Mouse (Mus musculus) G1E (cell line): Measurements from ENCODE around the gene Cse1l. TPM values are rescaled to one million over a fixed set of nuclear protein-coding genes. Genes with fewer than 3 reads are reported as not detected.

Experiments
- ATAC-seq: 2 replicates; pipeline ENCODE4 v1.8.0; 2016; ENCODE audit warnings: mild to moderate bottlenecking; ENCODE audit not compliant: insufficient number of reproducible peaks, poor library complexity, low FRiP score, severe bottlenecking; ENCODE audit errors: extremely low read depth
- DNase-seq: peaks from one replicate; pipeline ENCODE4 v3.0.0; 2012; ENCODE audit warnings: low spot score
- H3K27me3 ChIP-seq: 2 replicates; pipeline ENCODE4 v1.6.1; 2012; ENCODE audit warnings: mild to moderate bottlenecking, low read length, inconsistent platforms; ENCODE audit not compliant: insufficient read depth
- H3K36me3 ChIP-seq: replicated peaks from 2 replicates; pipeline ENCODE3; 2012; ENCODE audit warnings: mild to moderate bottlenecking, inconsistent platforms
- H3K4me1 ChIP-seq: 2 replicates; pipeline ENCODE4 v1.6.1; 2012; ENCODE audit warnings: low read depth, low read length, inconsistent platforms, mixed read lengths; ENCODE audit not compliant: insufficient read depth
- H3K4me3 ChIP-seq: 2 replicates; pipeline ENCODE4 v1.5.1; 2012; ENCODE audit warnings: low read depth, mild to moderate bottlenecking, inconsistent platforms, low read length, moderate library complexity, mixed read lengths
- H3K9me3 ChIP-seq: replicated peaks from 2 replicates; pipeline ENCODE4 v1.6.1; 2012; ENCODE audit warnings: inconsistent platforms
- CTCF ChIP-seq: IDR thresholded peaks from 2 replicates; pipeline ENCODE4 v1.5.1; 2012; ENCODE audit warnings: low read depth, low read length, inconsistent platforms, mixed read lengths
- GATA1 ChIP-seq: IDR thresholded peaks from 2 replicates; pipeline ENCODE4 v1.6.1; 2012; ENCODE audit warnings: borderline replicate concordance, low read length, inconsistent platforms, mixed read lengths
- GATA2 ChIP-seq: IDR thresholded peaks from 2 replicates; pipeline ENCODE4 v1.6.1; 2012; ENCODE audit warnings: low read depth, low read length, inconsistent platforms, borderline replicate concordance
- POLR2AphosphoS5 ChIP-seq: IDR thresholded peaks from 2 replicates; pipeline ENCODE4 v1.6.1; 2012; ENCODE audit warnings: low read depth, low read length, inconsistent platforms; ENCODE audit not compliant: insufficient replicate concordance
- TAL1 ChIP-seq: conservative IDR thresholded peaks from 2 replicates; pipeline ENCODE4 v1.6.1; 2012; ENCODE audit warnings: low read depth, low read length, inconsistent platforms, mixed read lengths
- polyA plus RNA-seq: library from polyadenylated mRNA; stranded (reverse); fragments of >175 nt; gene quantifications from 2 replicates; pipeline ENCODE4 v1.2.3, GENCODE M21; 2012
- total RNA-seq, 2 experiments: library from RNA; stranded (forward) in 1 of 2; stranded (reverse) in 1 of 2; fragments of 200-1000 nt in 1 of 2; fragments of >200 nt in 1 of 2; fragmentation: Nextera tagmentation in 1 of 2; gene quantifications; 2 replicates each; pipeline ENCODE4 v1.2.3; 2014 to 2017

The Cse1l gene
- total and polyA plus RNA-seq, 3 experiments: 18.2 to 174 (median 141) TPM

DNA sequence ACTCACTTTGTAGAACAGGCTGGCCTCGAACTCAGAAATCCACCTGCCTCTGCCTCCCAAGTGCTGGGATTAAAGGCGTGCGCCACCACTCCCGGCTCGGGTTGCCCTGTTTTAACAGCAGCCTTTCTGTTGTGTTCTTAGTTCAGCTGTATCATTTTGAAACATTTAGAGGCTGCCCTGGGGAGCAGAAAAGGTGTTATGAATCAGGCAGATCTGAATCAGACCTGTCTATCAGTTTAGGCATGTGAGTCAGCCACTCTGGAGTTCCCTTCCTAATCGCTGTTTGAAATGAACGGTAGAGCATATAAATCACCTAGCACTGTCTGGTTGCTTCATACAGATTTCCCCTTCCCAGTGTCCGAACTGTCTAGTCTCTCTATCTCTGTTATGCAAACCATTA is 4.7 kb downstream of the Cse1l start:
- no peak for TF ChIP-seq GATA1
- TF ChIP-seq GATA2: no peak
- TF ChIP-seq CTCF: no peak
- TF ChIP-seq POLR2AphosphoS5: no peak
- no peak for TF ChIP-seq TAL1
- peaks cover 64% of the 10 kb centered on the region for H3K36me3 ChIP-seq
- no peaks in the 10 kb centered on the region for H3K9me3 ChIP-seq
- no peak overlapping the region for H3K4me3 ChIP-seq
- DNase-seq: no peak
- no peaks in the 10 kb centered on the region for H3K27me3 ChIP-seq
- H3K4me1 ChIP-seq: peaks cover 35% of the 10 kb centered on the region
- no peak for ATAC-seq

DNA sequence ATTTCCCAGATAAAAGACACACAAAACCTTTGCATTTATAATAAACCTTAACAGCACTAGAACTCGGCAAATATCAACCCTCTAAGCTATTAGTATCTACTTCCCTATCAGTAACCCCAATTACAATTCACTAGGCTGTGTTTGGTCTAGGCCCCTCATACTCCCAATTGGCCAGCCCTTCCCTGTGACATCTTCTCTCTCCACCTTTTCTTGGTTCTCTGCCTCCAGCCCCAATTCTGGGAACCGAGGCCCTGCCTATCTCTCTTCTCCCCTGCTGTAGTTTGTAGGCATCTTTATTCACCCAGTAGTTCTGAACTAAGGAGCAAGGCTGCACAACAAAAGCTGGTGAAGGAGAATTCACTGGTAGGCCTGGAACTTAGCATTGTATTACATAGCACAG is 18.1 kb downstream of the Cse1l start:
- H3K27me3 ChIP-seq: no peaks in the 10 kb centered on the region
- no peak for ATAC-seq
- no peak for DNase-seq
- no peak overlapping the region for H3K4me3 ChIP-seq
- no peaks in the 10 kb centered on the region for H3K9me3 ChIP-seq
- TF ChIP-seq TAL1 (no peak), GATA2 (no peak), GATA1 (no peak), CTCF (no peak), POLR2AphosphoS5 (no peak)
- peaks cover 95% of the 10 kb centered on the region for H3K36me3 ChIP-seq
- peaks cover 5% of the 10 kb centered on the region for H3K4me1 ChIP-seq

DNA sequence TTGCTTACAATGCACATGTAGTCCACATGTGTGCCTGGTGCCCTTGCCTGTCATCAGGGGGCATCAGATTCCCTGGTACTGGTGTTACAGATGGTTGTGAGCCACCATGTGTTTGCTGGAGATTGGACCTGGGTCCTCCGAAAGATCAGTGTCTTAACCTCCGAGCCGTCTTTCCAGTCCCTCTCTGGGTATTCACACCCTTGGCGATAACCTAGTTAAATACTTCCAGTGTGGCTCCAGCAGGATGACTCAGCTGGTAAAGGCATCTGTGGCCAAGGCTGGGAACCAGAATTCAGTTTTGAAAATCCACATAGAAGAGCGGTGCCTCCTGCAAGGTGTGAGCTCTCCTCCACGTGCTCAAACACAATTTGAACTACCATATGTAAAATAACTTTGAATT is 28.1 kb downstream of the Cse1l start:
- Histone ChIP-seq H3K4me3 (no peak overlapping the region), H3K27me3 (no peaks in the 10 kb centered on the region), H3K36me3 (peaks cover 94% of the 10 kb centered on the region), H3K9me3 (no peaks in the 10 kb centered on the region), H3K4me1 (no peaks in the 10 kb centered on the region)
- DNase-seq (no peak), ATAC-seq (no peak)
- no peak for TF ChIP-seq TAL1

DNA sequence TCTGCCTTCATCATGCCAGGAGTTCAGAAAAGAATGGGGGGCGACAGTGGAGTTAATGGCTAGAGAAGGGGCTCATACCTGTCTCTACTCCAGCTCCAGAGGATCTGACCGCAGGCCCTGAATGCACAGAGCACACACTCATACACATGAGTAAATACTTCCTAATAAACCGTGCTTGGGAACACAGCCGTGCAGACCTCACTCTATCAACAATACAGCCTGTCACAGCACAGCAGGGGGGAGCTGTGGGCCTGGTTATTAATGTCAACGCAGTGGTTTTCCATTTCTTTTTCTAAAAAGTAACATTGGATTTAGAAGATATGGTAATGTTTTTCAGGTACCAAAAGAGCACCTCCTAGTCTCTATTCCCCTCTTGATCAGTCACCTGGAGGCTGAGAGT is 28.6 kb downstream of the Cse1l start:
- Histone ChIP-seq H3K36me3 (peaks cover 94% of the 10 kb centered on the region), H3K9me3 (no peaks in the 10 kb centered on the region), H3K4me1 (no peaks in the 10 kb centered on the region), H3K4me3 (no peak overlapping the region), H3K27me3 (no peaks in the 10 kb centered on the region)
- no peak for ATAC-seq
- no peak for DNase-seq
- TF ChIP-seq TAL1 (no peak), POLR2AphosphoS5 (no peak), GATA2 (no peak), GATA1 (no peak), CTCF (no peak)

DNA sequence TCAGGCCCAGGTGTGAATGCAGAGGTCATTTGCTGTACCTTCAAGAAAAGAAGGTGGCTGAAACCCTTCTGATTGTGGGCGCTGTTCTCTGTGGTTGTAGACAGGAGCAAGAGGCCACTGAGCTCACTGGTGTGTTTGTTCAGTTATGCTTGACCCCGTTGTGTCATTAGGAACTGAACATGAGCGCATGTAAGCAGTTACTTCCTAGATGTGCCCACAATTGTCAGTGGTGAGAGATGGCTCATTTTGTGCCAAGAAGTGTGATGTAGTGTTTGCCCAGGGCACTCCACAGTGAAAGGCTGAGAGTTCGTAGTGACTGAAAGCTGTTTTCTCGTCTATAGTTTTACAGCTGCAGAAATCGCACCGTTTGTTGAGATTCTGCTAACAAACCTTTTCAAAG is 29.7 kb downstream of the Cse1l start:
- DNase-seq: no peak
- H3K4me1 ChIP-seq: no peaks in the 10 kb centered on the region
- no peaks in the 10 kb centered on the region for H3K27me3 ChIP-seq
- no peaks in the 10 kb centered on the region for H3K9me3 ChIP-seq
- no peak for ATAC-seq
- TF ChIP-seq TAL1 (no peak), GATA2 (no peak), GATA1 (no peak), CTCF (no peak), POLR2AphosphoS5 (no peak)
- H3K4me3 ChIP-seq: no peak overlapping the region
- peaks cover 90% of the 10 kb centered on the region for H3K36me3 ChIP-seq

DNA sequence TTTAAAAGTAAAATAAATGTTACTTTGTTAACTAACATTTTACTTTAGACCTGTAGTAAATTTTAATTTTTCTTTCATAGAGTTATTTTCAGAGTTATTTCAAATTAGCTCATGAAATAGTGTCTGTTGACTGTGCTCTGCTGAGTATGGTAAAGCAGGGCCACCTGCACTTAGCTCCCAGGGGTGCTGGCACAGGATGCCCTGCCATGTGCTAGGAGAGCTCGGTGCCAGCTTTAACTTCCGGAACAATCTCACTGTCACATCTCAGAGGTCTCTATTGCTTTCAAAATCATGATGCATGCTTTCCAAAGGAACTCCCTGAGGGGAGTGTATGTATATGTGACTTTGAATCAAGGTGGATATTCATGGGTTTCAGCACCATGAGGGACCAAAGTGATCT is 30.3 kb downstream of the Cse1l start:
- Histone ChIP-seq H3K9me3 (no peaks in the 10 kb centered on the region), H3K27me3 (no peaks in the 10 kb centered on the region), H3K36me3 (peaks cover 90% of the 10 kb centered on the region), H3K4me1 (no peaks in the 10 kb centered on the region), H3K4me3 (no peak overlapping the region)
- no peak for TF ChIP-seq CTCF
- TF ChIP-seq POLR2AphosphoS5: no peak
- no peak for TF ChIP-seq GATA2
- no peak for TF ChIP-seq TAL1
- TF ChIP-seq GATA1: no peak
- ATAC-seq: no peak
- no peak for DNase-seq

DNA sequence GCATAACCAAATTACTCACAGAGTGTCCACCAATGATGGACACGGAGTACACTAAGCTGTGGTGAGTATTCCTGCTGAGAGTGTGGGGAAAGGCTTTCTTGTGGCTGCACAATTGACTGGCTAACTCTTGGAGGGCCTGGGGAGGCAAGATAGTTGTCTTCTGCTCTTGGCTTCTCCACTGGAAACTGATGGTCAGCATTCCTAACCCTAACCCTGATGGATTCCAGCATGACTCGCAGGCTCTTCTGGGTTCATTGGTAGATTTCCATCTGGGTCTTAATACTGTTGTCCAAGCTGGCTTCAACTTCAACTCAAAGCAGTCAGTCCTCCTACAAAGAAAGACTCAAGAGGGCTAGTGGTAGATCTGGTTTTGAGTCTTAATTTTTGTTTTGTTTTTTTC is 37.3 kb downstream of the Cse1l start:
- no peak for ATAC-seq

More for the DNA sequence above, 37.3 kb downstream of the Cse1l start:
- Histone ChIP-seq H3K4me3 (no peak overlapping the region), H3K36me3 (peaks cover 92% of the 10 kb centered on the region), H3K4me1 (no peaks in the 10 kb centered on the region), H3K9me3 (no peaks in the 10 kb centered on the region), H3K27me3 (no peaks in the 10 kb centered on the region)
- TF ChIP-seq GATA2 (no peak), GATA1 (no peak), POLR2AphosphoS5 (no peak), TAL1 (no peak), CTCF (no peak)
- DNase-seq: no peak
